Mouse (Mus musculus) cerebellum, adult 9-10 months (tissue): ENCODE data around the gene Iqce.

ENCODE experiments used
- DNase-seq: peaks from one replicate; pipeline ENCODE4 v3.0.0; 2022

The Iqce gene

DNA sequence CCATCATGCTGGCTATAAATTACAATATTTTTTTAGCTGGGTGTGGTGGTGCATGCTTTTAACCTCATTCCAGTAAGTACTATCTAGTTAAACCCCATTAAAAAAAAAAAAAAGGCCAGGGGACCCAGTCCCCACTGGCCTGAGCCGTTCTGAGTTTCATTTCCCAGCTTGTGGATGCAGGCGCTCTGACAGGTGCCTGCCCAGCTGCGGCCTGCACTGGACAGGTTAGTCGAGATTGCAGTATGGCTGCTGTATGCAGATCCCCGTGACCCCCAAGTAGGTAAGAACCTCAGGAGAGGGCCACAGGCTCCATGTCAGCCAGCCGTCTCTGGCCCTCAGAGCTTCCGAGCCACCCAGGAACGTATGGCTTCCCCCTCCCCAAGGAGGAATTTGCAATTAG, 40.8 kb downstream of the Iqce start:
- DNase-seq = no peak

GRCm38 (mm10) chr5:140660398-140660797, 41.8 kb downstream of the Iqce start:
- no peak for DNase-seq

- DNase-seq = no peak
Measured at GRCm38 (mm10) chr5:140659607-140660272, 42.4 kb downstream of the Iqce start.

DNA sequence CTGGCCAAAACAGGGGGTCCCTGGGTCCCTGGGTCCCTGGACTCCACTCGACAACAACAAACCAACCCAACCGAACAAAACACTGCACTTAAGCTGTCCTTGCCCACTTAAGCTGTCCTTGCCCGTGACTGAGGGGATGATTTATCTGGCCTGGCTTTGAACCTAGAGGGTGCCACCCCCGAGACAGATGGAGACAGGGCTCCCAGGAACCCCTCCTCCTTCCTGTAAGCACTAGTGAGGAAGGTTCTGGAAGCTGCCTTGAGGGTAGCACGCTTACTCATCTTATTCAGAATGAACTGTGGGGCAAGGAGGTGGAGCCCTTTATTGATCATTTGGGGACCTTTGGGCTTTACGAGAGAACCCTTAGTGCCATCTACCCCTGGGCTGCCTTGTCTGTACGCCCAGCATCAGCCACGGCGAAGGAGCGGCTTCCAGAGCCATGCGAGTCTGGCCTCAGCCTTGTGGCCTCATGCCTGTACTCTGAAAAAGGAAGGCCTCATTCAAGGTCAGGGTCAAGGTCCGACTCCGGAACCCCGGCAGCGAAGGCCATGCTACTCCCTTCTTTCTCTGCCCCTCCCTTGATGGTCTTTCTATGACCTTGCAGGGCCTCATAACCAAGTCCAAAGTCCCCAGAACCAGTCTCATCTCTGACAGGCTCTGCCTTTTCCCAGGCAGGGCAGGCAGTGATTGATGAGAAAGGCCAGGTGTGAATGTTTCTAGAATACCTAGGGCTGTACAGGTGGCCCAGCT, 47.9 kb downstream of the Iqce start:
- DNase-seq = no peak

DNA sequence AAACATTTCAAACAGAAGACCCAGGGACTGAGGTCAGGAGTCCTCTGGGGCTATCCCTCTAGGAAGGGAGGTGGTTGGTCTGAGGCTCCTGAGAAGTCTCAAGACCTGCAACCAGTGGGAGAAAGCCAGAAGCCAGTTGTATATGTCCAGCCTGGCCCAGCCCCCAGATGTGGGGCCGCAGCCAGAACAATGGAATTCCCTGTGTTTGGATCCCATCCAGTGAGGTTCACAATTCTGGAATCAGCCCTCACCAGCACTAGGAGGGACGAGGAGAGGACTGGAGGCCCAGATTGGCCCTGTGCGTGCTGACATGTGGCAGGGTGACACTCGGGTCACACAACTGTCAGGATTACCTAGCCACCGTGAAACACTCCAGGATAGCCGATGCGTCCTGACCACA, 49.6 kb downstream of the Iqce start:
- DNase-seq = no peak

DNA sequence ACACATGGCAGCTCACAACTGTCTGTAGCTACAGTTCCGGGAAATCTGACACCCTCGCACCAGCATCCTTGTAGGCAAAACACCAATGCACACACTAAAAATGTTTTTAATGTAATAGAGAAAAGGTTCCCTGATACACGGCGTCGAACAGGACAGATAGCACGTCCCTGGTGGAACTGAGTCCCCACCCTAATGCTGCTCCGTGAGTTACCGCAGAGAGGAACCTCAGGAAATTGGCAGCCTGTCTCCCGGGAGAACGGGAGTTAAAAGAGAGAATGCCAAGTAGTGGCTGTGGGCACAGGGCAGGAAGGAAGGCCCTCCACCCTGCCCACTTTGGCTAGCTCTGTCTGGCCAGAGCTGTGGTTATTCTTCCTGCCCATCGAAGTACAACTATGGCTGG, 50.9 kb downstream of the Iqce start:
- DNase-seq = peak; percentile 17

GRCm38 (mm10) chr5:140649881-140650414, 52.2 kb downstream of the Iqce start:
- DNase-seq = no peak

DNA sequence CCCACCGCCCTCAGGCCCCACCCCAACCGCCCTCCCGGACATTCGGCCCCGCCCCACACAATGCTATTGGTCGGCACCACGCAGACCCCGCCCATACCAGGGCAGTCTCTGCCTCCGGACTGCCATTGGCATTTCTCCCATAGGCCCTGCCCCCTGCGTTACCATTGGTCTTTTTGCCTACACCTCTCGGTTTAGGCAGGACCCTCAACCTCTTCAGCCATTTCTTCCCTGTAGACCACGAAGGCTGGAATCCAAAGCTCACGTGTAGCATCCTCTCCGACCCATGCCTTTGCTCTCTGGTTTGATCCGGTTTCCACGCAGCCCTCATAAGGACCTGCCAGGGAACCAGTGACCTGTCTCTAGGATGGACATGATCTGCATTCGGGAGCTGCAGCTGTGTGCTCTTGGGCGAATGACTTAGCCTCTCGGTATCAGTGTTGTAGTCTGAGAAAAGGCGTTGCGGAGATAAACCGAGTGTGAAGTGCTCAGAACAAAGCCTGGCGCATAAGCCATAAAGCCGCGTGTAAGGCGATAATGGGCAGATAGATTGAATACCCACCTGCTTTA, 53.0 kb downstream of the Iqce start:
- peak; percentile 97 for DNase-seq

DNA sequence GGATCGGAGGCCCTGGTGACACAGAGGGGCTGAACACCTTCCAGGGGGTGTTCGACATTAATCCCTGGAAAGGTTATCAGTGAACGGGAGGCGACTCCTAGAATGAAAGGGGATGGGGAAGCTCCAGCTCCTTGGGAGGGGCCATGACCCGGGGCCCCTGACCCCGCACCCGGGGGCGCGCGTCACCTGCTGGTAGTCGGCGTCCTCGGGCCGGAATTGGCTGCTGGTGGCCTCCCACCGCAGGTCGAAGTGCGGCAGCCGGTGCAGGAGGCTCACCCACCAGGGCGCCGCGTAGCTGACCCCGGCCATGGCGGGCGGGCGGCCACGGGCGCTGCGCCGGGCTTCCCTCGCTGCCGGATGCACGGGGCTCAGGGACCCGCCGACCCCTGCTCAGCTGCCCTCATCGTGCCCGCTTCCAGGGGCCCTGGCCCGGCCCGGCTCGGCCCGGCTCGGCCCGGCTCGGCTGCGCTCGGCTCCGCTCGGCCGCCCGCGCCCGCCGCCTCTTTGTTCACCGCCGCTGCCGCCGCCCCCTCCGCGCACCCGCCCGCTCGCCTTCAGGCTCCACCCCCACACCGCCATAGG, 53.6 kb downstream of the Iqce start, which contains the start of gene Ttyh3:
TSS of gene Ttyh3 (minus strand) at position 513 of the 582 bp plus-strand sequence.
- DNase-seq = no peak

DNA sequence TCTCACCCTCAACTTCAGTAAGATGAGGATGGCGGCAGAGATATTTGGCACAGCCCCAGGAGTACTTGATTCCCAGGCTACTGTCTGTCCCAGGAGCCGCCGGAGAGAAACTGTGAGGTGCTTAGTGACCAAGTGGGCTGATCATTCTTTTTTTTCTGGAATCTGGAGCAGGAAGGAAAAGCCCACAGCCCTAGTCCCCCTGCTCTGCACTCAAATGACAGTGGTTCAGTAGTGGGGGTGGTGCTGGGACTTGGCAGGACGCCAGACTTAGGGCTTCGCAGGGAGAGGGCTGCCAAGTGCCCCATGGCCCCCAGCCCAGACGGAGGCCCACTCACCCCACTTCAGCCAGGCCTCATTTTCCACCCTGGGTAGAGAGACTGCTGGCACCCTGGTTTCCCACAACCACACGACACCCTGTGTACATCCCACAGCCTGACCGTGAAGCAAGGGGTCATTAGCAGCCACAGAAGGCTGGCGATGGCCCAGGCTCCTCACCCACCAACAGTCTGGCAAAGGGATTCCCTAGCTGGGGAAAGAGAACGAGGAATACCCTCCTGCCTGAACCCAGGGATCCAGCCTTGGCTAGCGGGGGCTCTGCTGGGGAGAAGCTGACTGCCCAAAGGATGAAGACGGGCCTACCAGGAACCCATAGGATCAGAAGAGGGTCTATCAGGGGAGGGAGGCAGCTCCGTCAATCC, 54.2 kb downstream of the Iqce start:
- DNase-seq = peak; percentile 70

DNA sequence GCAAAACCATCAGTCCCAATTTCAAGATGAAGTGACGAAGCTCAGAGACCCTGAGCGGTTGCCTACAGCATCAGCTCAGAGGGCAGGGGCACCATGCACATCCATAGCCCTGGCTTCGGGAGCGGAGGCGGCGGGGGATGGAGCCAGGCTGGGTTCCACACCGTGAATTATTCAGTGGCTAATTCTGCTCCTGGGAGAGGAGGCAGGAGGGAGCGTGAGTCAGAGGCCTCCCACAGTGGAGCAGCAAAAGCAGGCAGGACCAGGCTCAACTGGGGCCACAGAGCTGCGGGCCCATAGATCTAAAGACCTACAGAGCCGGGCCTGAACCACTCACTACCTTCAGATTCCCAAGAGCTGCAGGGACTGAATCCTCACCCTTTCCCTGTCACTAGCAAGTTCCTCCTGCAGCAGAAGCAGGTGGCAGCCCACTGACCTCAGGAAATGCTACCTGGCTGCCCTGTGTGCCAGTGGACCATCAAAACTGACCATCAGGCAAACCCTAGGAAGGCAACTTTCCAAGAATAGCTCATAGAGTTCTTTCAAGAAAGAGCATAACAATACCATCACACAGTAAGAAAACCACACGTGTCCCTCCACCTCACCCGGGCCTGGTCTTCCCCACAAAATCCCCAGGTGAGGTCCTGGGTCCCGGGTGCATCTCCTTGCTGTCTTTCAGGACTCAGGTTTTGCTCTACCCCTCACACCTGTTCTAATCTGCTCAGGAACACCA, 55.0 kb downstream of the Iqce start:
- peak; percentile 60 for DNase-seq

GRCm38 (mm10) chr5:140646171-140646570, 56.0 kb downstream of the Iqce start:
- DNase-seq = peak; percentile 28

DNA sequence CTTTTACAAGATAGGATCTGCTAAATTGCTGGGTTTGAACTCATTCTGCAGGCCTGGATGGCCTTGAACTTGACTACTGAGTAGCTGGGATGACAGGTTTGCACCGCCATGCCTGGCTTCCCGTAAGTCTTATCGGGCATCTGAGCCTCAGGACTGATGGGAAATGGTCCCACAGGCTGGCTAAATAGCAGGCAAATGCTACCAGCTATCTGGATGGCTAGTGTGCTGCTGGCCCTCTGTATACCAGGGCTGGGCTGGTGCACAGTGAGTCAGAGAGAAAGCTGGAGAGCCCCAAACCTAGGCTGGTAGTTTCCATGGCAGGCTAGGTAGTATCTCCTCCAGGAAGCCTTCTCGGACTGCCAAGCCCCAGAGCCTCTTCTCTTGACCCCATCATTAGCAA, 56.7 kb downstream of the Iqce start:
- no peak for DNase-seq

DNA sequence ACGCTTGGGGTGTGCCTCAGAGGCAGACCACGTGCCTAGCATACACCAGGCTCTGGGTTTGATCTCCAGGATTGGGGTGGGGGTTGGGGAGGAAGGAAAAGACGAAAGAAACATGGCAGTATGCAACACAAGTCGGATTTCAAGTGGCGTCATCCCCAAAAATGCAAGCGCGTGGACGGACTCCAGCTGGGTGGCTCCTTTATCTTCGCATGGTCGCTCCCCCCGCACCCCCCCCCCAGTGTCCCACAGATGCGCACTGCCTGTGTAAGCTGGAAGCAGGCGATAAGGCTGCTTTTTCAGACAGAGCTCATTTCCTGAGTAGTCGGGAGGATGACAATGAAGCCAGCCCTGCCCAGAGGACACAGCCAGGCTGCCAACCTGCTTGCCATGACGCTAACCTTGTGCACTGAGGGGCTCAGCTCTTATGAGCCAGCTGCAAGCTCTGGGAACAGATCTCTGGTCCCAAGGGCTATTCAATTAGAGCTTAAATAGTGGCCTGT, 57.4 kb downstream of the Iqce start:
- no peak for DNase-seq

GRCm38 (mm10) chr5:140644263-140644662, 57.9 kb downstream of the Iqce start:
- DNase-seq = no peak

GRCm38 (mm10) chr5:140642076-140642475, 60.1 kb downstream of the Iqce start:
- DNase-seq = no peak

DNA sequence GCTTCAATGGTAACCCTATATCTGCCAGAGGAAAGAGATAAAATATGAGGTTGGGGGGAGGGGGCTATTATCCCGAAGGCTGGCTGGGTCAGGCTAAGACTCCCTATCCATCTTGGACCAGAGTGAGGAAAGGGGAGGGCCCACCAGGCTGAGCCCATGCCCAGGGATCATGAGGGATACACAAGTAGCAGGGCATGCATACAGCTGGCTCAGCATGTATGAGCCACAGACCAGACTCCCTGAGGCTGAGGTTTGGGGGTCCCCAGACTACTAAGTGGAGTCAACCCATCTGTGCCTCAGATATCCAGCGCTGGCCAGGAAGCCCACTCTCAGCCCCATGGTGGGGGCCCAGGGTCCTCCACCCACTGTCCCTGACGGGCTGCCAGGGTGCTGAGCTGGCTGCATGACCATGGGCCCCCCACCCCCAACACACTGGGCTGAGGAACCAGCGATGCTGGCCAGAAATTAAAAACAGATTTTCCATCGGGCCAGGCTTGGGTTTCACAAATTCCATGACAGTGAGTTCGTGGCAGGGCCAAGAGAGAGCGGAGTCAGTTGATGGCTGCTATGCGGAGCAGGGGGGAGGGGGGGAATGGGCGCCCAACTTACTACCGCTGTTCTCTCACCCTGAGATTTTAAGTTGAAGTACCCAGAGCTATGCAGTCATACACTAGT, 60.8 kb downstream of the Iqce start:
- no peak for DNase-seq

DNA sequence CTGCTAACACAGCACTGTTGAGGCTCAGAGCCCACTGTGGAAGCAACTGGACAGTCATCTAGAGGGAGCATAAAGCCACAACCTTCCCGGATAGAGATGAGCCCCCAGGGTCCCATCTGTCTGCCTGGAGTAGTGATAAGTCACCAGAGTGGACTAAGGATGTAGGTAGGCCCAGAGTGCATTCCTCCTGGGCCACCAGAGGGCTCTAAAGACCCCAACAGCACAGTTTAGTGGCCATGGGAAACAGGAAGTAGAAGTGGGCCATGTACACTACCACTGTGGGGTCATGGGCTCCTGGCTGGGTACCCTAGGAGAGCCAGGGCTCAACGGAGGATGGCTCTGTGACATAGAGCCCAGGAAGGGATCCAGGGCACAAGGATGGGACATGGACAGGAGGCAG, 61.4 kb downstream of the Iqce start:
- DNase-seq = no peak

DNA sequence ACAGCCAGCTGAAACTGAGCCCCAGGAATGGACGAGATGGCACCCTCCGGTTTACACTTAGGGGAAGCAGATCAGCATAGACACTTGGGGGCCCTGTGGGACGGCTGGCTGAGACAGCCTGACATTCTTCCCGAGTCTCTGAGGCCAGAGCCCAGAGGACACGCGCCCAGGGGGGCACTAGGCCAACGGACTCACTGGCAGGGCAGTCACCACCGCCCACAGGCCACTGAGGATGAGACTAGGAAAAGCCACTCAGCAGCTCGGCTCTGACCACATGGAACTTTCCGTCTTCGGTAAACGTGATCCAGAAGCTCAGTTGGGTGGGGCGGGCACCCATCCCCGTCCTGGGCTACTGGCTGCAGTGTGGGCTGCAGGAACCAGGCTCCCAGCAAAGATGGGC, 62.3 kb downstream of the Iqce start:
- no peak for DNase-seq

DNA sequence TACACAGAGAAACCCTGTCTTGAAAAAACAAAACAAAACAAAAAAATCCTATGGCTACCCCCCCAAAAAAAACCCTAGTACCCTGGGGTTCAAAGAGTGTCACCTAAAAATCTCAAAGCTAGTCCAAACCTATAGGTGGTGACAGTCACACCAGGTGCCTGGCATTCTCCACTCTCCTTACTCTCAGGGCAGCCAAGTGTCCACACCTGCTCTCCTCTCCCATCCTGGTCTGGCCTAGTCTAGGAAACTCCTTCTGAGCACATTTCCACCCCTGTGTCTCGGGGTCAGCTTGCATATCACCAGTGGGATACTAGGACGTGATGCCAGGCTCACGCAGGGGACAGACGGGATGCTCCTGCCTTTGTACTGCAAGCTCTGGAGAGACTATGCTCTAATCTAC, 62.9 kb downstream of the Iqce start:
- DNase-seq = no peak

- DNase-seq = no peak
Measured at GRCm38 (mm10) chr5:140638484-140638883, 63.7 kb downstream of the Iqce start.
